Mouse (Mus musculus): ENCODE results near the gene Nupr1.

DNA sequence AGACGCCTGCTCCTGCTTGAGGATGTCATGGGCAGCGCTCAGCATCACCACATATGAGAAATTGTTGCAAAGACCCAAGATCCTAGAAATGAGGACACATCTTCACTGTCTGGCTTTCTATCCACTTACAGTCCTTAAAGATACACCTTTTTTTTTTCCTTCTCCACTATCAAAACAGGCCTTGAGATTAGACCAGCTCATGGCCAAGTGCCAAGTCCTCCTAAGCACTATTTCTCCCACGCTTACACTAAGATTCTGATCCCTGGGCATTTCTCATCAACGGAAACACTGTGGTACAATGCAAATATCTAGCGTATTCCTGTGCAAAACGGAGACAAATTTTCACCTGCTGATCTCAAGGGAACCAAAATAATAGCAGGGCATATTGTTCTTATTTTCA, 49.0 kb downstream of the Nupr1 start:
- TF ChIP-seq CTCF (IDR thresholded peaks at IDR 0.05; ENCODE audit: insufficient read depth, low read length) (no peak), POLR2A (IDR thresholded peaks at IDR 0.05; ENCODE audit: borderline replicate concordance, extremely low read depth, low read depth, low read length) (no peak)
